Mouse (Mus musculus): ENCODE measurements around the gene Rbm25. TPM values are rescaled to one million over a fixed set of nuclear protein-coding genes. Genes with fewer than 3 reads are reported as not detected.

Gene Rbm25
- polyA plus RNA-seq, 2 experiments from 2014 or later: 420 to 458 TPM

Other genes starting within 250 kb of the Rbm25 start
- under 1 TPM in 1 of 2 experiments, not detected in 1; 0.58 TPM for gene Dpf3, start 143.5 kb upstream of the Rbm25 start, polyA plus RNA-seq (2017; shearing (Covaris generic))
- gene Dcaf4, start 110.8 kb upstream of the Rbm25 start, polyA plus RNA-seq (2017; shearing (Covaris generic)): 10 to 100 TPM; 22.4 to 37.4 TPM
- gene Zfyve1, start 34.0 kb upstream of the Rbm25 start, polyA plus RNA-seq (2017; shearing (Covaris generic)): 10 to 100 TPM; 10.5 to 19.8 TPM
- 100 to 1,000 TPM in 1 of 2 experiments, 10 to 100 TPM in 1; 94.1 to 107 TPM for gene Psen1, start 56.9 kb downstream of the Rbm25 start, polyA plus RNA-seq (2017; shearing (Covaris generic))
- not detected for gene Papln, start 132.4 kb downstream of the Rbm25 start, polyA plus RNA-seq (2017; shearing (Covaris generic))